Mouse (Mus musculus) gastrocnemius, postnatal 25 days (tissue): ENCODE measurements around the gene Mlh3. TPM values are rescaled to one million over a fixed set of nuclear protein-coding genes. Genes with fewer than 3 reads are reported as not detected.

ENCODE experiments used
- DNase-seq: peaks from one replicate; pipeline ENCODE4 v3.0.0; 2022
- total RNA-seq, 2 experiments: library from RNA; stranded (reverse); gene quantifications; 1 replicate in 1 of 2; 2 replicates in 1 of 2; pipeline ENCODE4 v1.2.3; 2021

Mlh3 gene
- total RNA-seq, 2 experiments from 2014 or later, result 6.3 to 7.3 TPM

DNA sequence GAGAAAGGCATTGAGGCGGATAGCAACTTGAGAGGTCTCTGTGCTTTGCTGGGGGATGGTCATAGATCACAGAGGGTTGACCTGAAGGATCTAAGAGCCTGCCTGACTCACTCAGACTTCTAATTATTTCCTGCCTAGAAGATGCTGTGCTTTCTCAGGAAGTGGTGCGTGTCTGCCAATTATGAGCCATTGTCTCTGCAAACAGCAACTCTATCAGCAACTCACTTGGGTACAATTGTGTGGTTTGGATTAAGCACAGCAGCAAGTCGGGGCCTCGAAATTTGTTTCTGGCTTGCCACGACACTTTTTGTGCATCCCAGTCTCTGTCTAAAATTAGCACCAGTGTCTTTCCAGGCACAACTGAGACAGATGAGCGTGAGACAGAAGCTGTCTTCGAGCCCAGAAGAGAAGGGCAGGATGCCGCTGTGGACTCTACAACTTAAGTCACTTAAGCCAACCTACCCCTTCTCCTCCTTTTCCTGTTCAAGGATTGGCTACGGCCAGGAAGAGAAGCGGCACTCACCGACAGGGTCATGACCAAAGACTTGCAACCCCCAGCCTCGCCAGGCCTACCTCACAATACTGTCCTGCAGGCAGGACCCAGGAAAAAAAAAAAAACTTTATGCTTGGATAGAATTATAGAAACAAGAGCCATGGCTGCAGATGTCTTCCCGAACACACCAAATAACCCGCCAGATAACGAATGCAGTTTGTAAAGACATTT lies 42.4 kb downstream of the Mlh3 start:
- no peak for DNase-seq

DNA sequence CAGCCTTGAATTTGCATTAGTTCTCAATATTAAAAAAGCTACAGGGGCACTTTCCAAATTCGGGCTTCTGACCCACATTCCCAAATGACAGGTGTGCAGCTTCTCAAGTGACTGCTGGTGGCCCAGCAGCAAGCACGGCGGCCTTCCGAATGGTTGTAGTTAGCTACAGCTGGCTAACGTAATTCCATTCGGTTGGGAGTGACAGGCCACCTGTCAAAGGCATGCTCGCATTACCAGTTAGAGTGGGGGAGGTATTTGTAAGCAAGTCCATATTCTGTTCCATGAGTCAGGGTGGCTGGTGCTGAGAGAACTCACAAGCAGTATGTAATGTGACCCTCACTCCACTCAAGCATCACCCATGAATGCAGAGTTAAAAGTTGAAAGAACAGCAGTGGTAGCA lies 43.2 kb downstream of the Mlh3 start:
- DNase-seq, result peak; percentile 53

DNA sequence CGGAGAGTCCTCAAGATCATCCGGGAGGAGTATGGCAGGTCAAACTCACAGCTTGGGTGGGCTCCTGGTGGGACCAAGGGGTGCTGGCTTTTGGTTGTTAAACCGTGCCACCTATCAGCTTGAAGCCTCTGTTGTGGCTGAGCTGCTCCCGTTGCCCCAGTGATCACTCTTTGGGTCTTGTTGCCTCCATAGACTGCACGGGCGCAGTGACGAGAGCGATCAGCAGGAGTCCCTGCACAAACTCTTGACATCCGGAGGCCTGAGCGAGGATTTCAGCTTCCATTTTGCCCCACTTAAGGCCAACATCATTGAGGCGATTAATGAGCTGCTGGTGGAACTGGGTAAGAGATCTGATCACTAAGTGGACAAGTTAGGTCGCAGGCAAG lies 50.5 kb downstream of the Mlh3 start:
- no peak for DNase-seq

DNA sequence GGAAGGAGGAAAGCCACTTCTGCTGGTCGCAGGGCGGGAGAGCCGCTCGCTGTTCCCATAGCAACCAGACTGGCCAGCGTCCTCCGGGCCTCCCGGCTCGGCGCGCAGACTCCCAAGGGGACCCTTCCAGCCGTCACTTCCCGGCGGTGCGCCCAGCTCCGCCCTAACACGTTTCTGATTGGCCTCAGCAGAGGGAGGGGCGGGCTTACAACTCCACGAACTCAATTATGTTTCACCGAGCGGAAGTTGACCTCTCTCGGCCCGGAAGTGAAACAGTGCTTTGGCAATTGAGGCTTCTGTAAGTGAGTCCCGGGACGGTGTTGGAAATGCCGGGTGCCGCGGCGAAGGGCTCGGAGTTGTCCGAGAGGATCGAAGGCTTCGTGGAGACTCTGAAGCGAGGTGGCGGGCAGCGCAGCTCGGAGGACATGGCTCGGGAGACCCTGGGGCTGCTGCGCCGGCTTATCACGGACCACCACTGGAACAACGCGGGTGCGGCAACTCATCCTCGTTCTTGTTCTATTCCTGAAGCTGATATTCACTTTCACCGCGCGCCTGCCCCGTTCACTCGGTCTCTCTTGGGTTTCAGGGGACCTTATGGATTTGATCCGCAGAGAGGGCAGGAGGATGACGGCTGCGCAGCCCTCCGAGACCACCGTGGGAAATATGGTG lies 51.0 kb downstream of the Mlh3 start, which contains the start of gene Eif2b2:
Gene Eif2b2, plus strand, starts transcription at position 246 of the 669 bp plus-strand sequence.
- DNase-seq, result peak; percentile 99

DNA sequence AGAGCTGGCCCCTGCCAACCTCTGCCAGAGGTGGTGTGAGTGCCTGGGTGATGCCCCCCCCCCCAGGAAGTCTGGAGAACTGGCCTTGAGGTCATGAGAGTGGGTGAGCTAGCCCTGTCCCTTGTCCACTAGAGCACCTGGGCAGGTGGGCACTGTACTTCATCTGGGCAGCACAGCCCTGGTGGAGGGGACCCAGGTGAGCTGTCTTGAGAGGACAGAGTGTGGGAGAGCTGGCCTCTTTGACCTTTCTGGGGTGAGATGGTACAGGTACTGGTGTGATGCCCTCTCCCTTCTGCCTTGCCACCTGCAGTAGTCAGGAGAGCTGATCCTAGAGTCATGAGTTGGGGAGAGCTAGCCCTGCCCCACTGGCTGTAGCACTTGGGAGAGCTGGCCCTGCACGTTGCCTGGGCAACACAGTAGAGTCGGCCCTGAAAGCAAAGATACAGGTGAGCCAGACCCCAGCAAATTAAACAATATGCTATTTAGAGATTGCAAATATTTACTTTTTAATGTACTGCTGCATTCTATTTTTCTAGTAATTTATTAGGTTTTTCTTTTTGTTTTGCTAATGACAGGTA lies 52.6 kb downstream of the Mlh3 start:
- no peak for DNase-seq

DNA sequence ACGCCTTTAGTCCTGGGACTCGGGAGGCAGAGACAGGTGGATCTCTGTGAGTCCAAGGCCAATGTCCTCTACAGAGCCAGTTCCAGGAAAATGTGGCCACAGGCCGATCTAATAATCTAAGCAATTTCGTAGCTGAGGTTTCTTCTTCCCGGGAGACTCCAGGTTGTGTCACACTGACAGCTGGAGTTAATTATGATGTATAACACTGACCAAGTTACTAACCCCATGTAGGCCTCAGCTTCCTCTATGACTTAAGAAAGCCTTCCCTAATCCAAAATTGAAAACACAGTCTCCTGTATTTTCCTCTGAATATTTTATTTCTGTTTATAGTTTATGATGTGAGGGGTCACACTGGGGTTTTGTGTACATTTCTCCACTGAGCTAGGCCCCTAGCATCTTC lies 55.4 kb downstream of the Mlh3 start:
- no peak for DNase-seq

DNA sequence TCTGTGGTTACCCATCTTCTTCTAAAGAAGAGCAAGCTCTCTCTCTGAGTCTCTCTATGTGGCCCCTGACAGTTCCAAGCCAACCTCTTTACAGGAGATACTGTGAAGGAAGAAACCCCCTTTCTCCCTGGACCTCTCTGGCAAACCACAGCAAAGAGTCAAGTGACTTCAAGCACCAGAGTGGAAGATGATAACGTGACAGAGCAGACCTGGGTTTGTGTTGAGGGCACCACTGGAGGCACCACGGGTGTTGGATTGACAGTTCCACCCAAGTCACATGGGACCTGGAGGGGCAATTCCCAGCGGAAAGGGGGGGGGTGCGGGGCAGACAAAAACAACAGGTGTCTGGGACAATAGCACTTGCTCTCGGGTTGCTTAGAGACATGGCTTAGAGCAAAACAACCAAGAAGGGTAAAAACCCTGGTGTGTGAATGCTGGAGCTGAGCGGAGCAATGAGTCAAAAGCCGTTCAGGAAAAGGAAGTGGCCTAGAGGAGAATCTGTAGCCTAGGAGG lies 61.7 kb downstream of the Mlh3 start:
- no peak for DNase-seq

DNA sequence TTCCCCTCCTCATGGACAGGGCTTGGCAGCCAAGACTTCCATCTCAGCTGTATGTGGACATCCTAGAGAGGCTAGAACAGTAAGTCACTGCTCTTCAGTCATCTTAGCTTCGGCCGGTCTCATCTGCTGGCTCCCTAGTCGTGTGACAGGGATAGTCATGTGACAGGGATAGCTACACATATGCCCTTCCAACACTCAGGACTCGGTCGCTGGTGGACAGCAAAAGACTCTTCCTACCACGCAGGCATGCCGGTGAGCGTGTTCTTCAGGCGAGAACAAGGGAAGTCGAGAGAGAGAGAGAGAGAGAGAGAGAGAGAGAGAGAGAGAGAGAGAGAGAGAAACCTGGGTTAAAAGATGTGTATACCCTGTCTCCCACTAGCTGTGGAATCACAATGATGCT lies 65.0 kb downstream of the Mlh3 start:
- no peak for DNase-seq

DNA sequence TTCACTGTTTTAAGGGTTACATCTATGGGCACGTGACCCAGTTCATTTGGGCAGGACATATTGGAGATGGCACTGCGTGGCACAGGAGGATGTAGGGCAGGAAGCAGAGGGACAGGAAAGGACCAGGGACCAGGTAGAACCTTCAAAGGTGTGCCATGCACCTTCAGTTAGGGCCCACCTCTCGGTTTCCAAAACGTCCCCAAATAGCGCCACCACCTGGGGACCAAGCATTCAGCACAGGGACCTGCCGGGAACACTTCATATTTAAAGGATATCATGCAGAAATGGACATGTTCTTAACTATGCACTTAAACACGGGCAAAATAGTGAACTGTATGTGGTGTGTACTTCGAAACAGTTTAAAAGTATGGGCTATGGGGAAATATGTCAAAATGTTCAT lies 66.3 kb downstream of the Mlh3 start:
- DNase-seq, result no peak

DNA sequence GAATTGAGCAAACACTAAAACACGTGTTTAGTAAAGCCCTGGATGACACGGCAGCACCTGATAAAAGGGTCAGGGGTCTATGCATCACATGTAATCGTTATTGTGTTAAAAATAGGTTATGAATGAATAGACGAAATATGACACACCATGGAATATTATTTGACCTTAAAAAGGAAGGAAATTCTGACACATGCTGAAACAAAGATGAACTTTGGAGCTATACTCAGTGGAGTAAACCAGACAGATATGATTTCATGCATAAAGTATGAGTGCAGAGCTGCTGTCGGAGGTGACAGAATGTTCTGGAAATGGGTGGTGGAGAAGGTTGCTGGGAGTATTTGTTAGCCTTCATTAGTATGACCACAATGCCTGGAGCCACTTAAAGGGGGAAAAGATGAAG lies 66.7 kb downstream of the Mlh3 start:
- no peak for DNase-seq

DNA sequence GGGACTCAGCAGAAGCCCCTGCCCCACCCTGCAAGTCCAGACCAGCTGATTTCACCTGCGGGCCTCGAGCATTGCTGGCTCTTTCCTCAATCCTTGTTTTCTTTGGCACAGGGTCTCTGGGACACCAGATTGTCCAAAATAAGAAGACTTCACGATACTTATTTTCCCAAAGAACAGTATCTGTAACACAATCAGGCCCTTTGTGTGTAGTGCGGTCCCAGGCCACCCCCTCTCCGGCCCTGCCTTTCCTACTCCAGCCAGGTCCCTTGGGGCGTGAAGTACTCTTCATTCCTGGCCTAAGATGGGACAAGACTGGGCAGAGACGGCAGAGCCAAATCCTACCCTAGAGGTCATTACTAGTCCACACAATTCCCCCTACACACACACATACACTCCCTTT lies 68.2 kb downstream of the Mlh3 start:
- no peak for DNase-seq

DNA sequence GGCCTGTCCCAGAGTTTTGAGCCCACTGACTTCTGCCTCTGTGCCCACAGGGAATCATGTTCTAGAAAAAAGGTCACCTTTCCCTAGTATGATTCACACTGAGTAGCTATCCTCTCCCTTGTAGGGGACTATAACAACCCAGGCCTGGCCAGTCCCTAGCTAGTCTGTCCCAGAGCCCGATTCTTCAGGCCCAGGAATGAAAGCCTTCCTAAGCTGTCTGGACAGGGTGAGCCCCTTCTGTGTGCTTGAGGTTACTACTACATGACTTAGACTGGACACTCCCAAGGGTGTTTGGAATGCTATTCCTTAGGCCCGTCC lies 68.6 kb downstream of the Mlh3 start:
- DNase-seq, result no peak

DNA sequence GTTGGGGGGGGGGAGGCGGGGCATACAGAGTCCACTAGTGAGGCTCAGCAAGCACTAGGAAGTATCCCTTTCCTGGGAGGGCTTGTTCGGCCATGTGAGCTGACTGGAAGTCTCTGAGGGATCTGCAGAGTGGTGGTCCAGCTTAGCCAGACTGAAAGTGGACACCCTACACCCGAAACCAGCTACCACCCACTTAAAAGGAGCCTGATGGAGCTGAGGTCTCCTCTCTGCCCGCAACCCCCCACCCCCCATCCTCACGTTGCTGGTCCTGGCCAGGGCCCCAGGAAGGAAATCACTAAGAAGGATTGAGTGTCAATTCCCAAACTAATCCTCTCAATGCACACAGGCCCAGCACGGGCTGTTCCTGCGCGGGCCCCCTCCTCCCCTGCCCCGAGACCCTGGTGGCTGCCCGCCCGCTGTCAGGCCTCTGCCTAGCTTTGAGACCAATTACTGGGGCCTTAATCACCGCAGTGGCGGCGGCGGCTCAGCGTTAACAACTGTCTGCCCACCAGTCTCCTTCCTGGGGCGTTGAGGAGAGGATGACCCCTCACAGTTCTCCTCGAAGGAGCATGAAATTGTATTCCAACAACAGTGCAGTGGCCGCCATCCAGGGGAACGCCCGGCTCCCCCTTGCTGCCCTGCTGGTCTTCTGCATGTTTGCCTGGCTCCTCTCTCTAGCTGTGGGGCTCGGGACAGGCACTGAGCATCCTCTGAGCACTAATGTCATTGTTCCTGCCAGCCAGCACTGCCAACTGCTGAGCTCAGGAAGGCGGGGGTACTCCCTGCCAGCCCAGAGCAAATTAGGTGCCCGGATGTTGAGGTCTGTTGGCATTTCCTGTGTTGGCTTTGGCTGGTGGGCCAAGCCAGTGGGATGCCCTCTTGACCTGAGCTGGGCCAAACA lies 69.2 kb downstream of the Mlh3 start:
- DNase-seq, result no peak

DNA sequence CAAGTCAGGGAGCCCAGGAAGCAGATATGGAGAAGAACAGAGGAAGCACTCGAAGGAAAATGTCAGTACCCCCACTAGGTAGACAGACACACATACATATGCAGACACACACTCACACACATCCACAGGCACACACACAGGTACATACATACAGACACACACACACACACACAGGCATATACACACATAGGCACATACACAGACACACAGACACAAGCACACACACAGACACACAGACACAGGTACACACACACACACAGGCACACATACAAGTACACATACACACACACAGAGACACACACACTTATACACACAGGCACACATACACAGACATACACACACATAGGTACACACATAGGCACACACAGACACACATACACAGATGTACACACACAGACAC lies 70.4 kb downstream of the Mlh3 start:
- no peak for DNase-seq

DNA sequence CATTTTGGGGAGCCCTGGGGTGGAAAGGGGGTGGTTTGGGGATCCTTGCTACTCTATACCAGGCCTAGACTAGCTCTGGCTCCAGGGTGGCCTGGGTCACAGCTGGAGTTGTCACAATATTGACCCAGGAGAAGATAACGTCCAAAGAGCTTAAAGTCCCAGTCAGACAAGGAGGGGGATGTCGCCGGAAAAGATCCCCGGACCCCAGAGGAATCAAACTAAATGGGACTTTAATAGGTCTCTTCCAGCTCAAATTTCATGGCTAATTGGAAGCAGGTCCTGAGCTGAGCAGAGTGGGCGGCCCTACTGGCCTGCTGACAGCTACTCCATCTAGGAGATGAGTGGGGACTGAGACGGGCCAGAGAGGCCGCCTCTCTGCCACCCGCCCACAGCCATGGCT lies 72.5 kb downstream of the Mlh3 start:
- DNase-seq, result no peak

DNA sequence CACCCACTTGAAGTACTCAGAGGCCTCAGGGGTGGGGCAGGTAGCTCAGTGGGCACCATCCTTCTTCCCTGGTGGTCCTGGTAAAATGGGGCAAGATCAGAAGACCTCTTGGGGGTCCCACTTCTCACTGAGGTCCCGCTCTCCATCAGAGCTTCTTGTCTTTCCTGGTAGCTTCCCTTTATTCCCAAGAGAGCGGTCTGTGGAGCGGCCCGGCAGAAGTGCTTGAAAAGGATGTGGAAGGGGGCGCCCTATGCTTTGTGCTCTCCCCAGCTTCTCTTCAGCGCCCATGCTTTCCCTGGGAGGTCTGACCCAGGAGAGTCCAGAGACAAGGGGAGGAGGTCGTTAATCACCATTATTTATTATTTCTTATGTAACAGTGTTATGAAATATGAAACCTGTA lies 73.0 kb downstream of the Mlh3 start:
- DNase-seq, result no peak

DNA sequence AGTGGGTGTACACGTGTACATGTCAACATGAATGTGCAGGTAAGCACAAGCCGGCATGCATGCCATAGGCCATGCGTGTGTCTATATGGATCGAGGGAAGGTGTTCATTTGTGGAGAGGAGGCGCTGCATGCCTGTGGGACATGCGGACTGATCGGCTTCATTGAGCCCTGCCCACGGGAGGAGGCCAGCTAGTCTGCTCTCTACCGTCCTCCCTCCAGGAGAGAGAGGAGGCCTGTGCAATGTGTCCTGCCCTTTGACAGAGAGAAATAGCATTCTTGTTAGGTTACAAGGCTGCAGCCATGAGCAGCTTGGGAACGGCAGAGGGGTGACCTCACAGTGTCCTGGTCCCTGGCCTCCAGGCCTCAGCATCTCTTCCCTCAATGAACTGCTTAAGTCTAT lies 74.2 kb downstream of the Mlh3 start:
- DNase-seq, result no peak

DNA sequence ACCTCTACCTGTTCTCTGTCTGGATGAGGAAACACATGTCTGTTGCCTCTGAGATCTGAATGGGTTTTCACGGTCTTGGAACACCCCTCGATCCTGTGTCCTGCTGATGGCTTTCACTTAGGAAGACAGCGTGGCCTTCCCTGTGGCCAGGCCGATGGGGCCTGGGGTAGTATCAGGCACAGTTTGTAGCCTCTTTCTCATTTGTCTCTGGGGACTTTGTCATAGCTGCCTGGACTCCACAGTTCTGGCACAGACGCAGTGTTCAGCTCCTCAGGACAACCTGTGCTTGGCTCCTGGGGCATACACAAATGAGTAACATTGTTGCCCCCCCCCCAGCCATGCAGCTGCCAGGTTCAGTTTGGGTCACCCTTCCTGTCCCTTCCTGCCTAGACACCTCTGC lies 75.3 kb downstream of the Mlh3 start:
- DNase-seq, result peak; percentile 65

DNA sequence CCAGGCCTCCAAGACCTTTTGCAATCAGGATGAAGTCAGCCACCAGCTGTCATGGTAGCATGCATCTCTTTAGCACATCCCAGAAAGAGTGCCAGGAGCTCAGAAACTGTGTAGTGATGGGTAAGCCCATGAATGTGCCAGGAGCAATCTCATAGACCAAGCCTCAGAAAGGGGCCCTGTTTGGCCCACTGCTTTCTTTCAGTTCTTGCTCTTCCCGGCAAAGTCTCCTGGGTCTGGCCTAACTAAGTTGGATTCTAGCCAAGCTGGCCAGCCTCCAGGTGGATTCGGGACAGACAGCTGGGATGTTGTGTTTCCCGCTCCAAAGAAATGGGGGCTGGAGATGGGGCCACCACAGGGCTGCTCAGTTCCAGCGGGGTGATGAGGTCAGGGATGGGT lies 75.8 kb downstream of the Mlh3 start:
- DNase-seq, result peak; percentile 83

DNA sequence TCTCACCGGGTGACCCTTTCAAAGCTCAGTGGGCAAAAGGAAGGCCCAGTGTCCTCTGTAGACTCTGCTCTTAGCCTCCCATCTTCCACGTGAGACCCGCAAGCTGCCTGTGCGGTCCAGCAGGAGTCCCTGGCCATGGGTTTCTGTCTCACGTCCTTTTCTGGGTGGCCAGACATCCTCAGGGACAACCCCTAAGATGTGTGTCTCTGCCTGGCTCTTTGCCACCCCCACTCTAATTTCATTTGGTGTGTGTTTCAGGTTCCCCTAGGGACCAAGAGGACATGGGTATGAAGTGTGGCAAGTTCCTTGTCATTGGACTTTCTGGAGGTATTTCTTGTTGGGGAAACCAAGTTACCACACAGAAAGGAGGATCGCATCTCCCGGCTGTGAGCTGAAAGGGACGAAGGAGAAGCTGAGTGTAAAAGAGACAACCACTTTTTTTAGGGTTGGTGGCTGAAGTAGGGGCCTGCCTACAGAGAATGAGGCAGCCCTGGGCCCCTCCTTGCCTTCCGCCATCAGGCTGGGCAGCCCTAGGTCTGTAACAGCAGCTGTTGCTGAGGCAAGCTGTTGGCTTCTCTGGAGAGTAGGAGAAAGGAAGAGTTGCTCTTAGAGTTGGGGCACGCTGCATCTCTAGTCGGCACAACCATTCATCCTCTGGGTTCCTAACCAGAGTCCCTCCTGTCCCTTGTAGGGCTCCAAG lies 76.3 kb downstream of the Mlh3 start:
- peak; percentile 75 for DNase-seq

DNA sequence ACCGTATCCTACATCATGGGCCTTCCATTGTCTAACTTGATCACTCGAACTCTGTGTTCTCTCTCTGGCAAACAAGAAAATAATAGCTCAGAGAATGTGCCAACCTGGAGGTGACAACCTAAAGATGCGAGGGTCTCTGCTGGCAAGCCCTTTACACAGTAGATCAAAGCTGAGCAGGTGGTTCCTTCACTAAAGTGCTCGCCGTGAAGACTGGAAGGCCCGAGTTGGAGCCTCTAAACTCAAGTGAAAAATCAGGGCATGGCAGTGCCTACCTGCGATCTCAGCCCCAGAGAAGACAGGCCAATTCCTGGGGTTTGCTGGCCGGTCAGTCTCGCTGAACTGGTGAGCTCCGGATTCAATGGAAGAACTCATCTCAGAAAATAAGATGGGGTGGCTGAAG lies 77.3 kb downstream of the Mlh3 start:
- no peak for DNase-seq
